Comparison of ENCODE assay signal across 8 mouse cellular contexts in the genomic region with DNA sequence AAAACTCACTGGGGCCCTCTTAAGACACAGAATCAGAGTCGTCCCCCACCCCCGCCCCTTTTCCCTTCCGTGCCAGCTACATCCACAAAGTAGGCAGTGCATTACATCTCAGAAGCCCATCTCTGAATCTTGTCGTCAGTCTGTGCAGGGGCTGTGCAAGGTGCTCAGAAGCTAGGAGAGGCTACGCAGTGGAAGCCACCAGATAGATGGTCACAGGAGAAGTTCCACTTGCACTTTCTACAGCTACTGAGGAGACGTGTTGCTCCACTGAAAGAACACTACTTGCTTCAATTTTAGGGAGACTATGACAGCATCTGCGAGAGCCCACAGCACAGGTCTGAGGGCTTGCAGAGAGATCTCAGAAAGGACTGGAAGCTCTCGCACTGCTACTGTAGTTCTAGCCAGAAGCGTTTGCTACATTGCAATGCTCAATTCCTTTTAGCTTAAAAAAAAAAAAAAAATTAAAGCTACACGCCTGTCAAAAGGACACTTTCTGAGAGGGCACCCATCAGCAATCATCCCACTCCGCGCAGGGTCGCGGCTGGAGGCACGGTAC. TPM values are rescaled to one million over a fixed set of nuclear protein-coding genes. Genes with fewer than 3 reads are reported as not detected.
A peak's percentile ranks its signal among the peaks of the same experiment; 100 is the strongest.
DNase-seq lines count a peak whose midpoint lies in the region; ATAC-seq and TF ChIP-seq lines count a peak whose summit lies in the region.

No protein-coding gene starts in this region.

- no peak for TF ChIP-seq POLR2A in bone marrow, adult 2 months (IDR thresholded peaks at IDR 0.05; ENCODE audit: borderline replicate concordance, control insufficient read depth, low read depth, low read length)

- ATAC-seq in forebrain, embryonic 15.5 days (replicated peaks): peak; percentile 11; the same call in 1 of the 2 replicates
- no peak for ATAC-seq in liver, embryonic 11.5 days (replicated peaks; ENCODE audit: low FRiP score)

- H3K36me3 ChIP-seq in forebrain, embryonic 15.5 days: no peaks in the 10 kb centered on the region
- no peaks in the 10 kb centered on the region for H3K36me3 ChIP-seq in liver, embryonic 11.5 days (ENCODE audit: control insufficient read depth, insufficient read depth, low read length)

- peak overlapping the region; percentile 55 for H3K4me3 ChIP-seq in bone marrow, adult 2 months (replicated peaks; ENCODE audit: control insufficient read depth, low read depth, low read length)
- peak overlapping the region; percentile 86 for H3K4me3 ChIP-seq in forebrain, embryonic 15.5 days
- H3K4me3 ChIP-seq in liver, embryonic 11.5 days (ENCODE audit: low read depth, low read length): peak overlapping the region; percentile 91

- H3K9me3 ChIP-seq in forebrain, embryonic 15.5 days: no peaks in the 10 kb centered on the region
- H3K9me3 ChIP-seq in liver, embryonic 11.5 days (ENCODE audit: control insufficient read depth, low read length): no peaks in the 10 kb centered on the region

- 4% methylated on average over 15 of the region's 15 CpGs for WGBS in bone marrow, adult 2 months
- 2% methylated on average over 15 of the region's 15 CpGs for WGBS in forebrain, embryonic 15.5 days
- 3% methylated on average over 15 of the region's 15 CpGs for WGBS in liver, embryonic 11.5 days

- H3K4me2 ChIP-seq in forebrain, embryonic 15.5 days (replicated peaks): peak overlapping the region; percentile 94
- peak overlapping the region; percentile 91 for H3K4me2 ChIP-seq in liver, embryonic 11.5 days

- TF ChIP-seq CTCF in bone marrow, adult 2 months (IDR thresholded peaks at IDR 0.05; ENCODE audit: control insufficient read depth, insufficient read depth, low read length): no peak

- H3K27ac ChIP-seq in bone marrow, adult 2 months (ENCODE audit: control insufficient read depth, insufficient read depth, low read depth, low read length, poor library complexity): no peak overlapping the region
- H3K27ac ChIP-seq in forebrain, embryonic 15.5 days (replicated peaks): peak overlapping the region; percentile 91
- no peak overlapping the region for H3K27ac ChIP-seq in liver, embryonic 11.5 days (ENCODE audit: low read depth, low read length)

- no peaks in the 10 kb centered on the region for H3K27me3 ChIP-seq in forebrain, embryonic 15.5 days
- H3K27me3 ChIP-seq in liver, embryonic 11.5 days (replicated peaks; ENCODE audit: control insufficient read depth, insufficient read depth, low read length): peaks cover 6% of the 10 kb centered on the region

- peaks cover under 1% of the 10 kb centered on the region; the same call in 1 of the 2 replicates for H3K4me1 ChIP-seq in bone marrow, adult 2 months (ENCODE audit: control insufficient read depth, insufficient read depth, low read length)
- H3K4me1 ChIP-seq in forebrain, embryonic 15.5 days: peaks cover 26% of the 10 kb centered on the region
- peaks cover 9% of the 10 kb centered on the region for H3K4me1 ChIP-seq in liver, embryonic 11.5 days (replicated peaks; ENCODE audit: control insufficient read depth, insufficient read depth, low read length)

- H3K9ac ChIP-seq in forebrain, embryonic 15.5 days (replicated peaks): peak overlapping the region; percentile 88
- peak overlapping the region; percentile 92 for H3K9ac ChIP-seq in liver, embryonic 11.5 days (ENCODE audit: low read depth, low read length)

- peak; percentile 24 to 25 for DNase-seq in layer of hippocampus, postnatal 10 days (ENCODE audit: low spot score in 2 of 2)
- no peak for DNase-seq in layer of hippocampus, adult 9-10 months (ENCODE audit: low spot score)
- DNase-seq in liver, embryonic 11.5 days (ENCODE audit: low spot score): no peak
- DNase-seq in retina, postnatal 1 day: peak; percentile 52
- DNase-seq in ovary, adult 18-20 months (ENCODE audit: low spot score): no peak
- DNase-seq in right cerebral cortex, postnatal 36 days (ENCODE audit: low spot score in 2 of 2): no peak

RNA-seq across cellular contexts. Expression of gene Mpp6, which starts 0.8 kb away (rescaled TPM):
- 100 to 1,000 TPM; 147 to 153 TPM for total RNA-seq in layer of hippocampus, postnatal 10 days (2021)
- 14.9 and 41.7 TPM in 2 replicates for polyA plus RNA-seq in bone marrow, adult 2 months (2011; ENCODE audit: insufficient read depth, insufficient read length, low replicate concordance, missing spikeins)
- polyA plus RNA-seq in forebrain, embryonic 15.5 days (2015; fragmentation: Nextera tagmentation; extraction: Ambion mirVana): 74.5 and 76.8 TPM in 2 replicates
- 78.1 and 79.0 TPM in 2 replicates for polyA plus RNA-seq in liver, embryonic 11.5 days (2014; fragmentation: Nextera tagmentation; extraction: Ambion mirVana)

Comparison
In these comparisons a context has a peak if more than half of its experiments do, and no peak if none do; other contexts are left out.
1. DNase-seq: peak in layer of hippocampus, postnatal 10 days (2 of 2) and retina, postnatal 1 day (single experiment); none in layer of hippocampus, adult 9-10 months (single experiment), liver, embryonic 11.5 days (single experiment), ovary, adult 18-20 months (single experiment) and right cerebral cortex, postnatal 36 days (0 of 2).
2. Peak in every context shown above with its lines, with median percentiles within 50 percentile points of each other: H3K4me3 ChIP-seq.